Mouse (Mus musculus): ENCODE results near the gene Emc4.

DNA sequence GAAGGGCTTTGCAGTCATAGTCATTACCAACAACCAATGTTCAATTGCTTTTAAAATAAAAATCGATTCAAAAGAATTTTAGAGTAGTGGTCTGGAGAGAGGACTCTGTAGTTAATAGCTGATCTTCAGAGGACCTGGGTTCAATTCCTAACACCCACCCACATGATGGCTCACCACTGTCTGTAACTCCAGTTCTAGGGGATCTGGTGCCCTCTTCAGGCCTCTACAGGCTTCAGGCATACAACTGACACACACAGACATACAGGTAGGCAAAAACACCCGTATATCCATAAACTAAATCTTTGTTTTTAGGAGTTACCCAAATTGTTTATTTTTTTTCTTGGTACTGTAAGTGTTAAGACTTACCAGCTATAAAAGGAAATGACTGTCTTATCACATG lies 28.1 kb downstream of the Emc4 start:
- peak; percentile 22; the same call in 1 of the 2 replicates for TF ChIP-seq CTCF (IDR thresholded peaks at IDR 0.05; ENCODE audit: low read depth, low read length)
- TF ChIP-seq POLR2A (IDR thresholded peaks at IDR 0.05; ENCODE audit: extremely low read depth, insufficient read depth, low read length), result no peak
